Mouse (Mus musculus) embryonic facial prominence, embryonic 14.5 days (tissue): ENCODE data around the gene Bmpr1b. TPM values are rescaled to one million over a fixed set of nuclear protein-coding genes. Genes with fewer than 3 reads are reported as not detected.

Experiments used
- ATAC-seq: fragments of 200-750 bp; cut with Nextera tagmentation; 2 replicates; pipeline ENCODE4 v1.8.0; 2017; ENCODE audit warnings: low read depth, moderate number of reproducible peaks, moderate TSS enrichment
- DNase-seq: peaks from one replicate; pipeline ENCODE4 v3.0.0-alpha.2; 2015; ENCODE audit warnings: low spot score
- H3K27ac ChIP-seq: fragments of 300-500 bp; sonication (generic); replicated peaks from 2 replicates; pipeline ENCODE4 v1.5.1; 2014; ENCODE audit warnings: low read depth, mild to moderate bottlenecking, low read length, moderate library complexity
- H3K27me3 ChIP-seq: fragments of 300-500 bp; sonication (generic); replicated peaks from 2 replicates; pipeline ENCODE4 v1.6.1; 2014; ENCODE audit warnings: low read length; ENCODE audit not compliant: control insufficient read depth, insufficient read depth
- H3K36me3 ChIP-seq: fragments of 300-500 bp; sonication (generic); 2 replicates; pipeline ENCODE4 v1.6.1; 2014; ENCODE audit warnings: low read length, mixed read lengths; ENCODE audit not compliant: control insufficient read depth, insufficient read depth
- H3K4me1 ChIP-seq: fragments of 300-500 bp; sonication (generic); 2 replicates; pipeline ENCODE4 v1.6.1; 2014; ENCODE audit warnings: antibody characterized with exemption, low read length; ENCODE audit not compliant: control insufficient read depth, insufficient read depth
- H3K4me2 ChIP-seq: fragments of 300-500 bp; sonication (generic); 2 replicates; pipeline ENCODE4 v1.6.1; 2014; ENCODE audit warnings: low read depth, mild to moderate bottlenecking, low read length, moderate library complexity, mixed read lengths
- H3K4me3 ChIP-seq: fragments of 300-500 bp; sonication (generic); 2 replicates; pipeline ENCODE4 v1.5.1; 2014; ENCODE audit warnings: low read depth, mild to moderate bottlenecking, low read length
- H3K9ac ChIP-seq: fragments of 300-500 bp; sonication (generic); 2 replicates; pipeline ENCODE4 v1.6.1; 2014; ENCODE audit warnings: low read depth, mild to moderate bottlenecking, low read length, moderate library complexity, mixed read lengths
- H3K9me3 ChIP-seq: fragments of 300-500 bp; sonication (generic); 2 replicates; pipeline ENCODE4 v1.6.1; 2016; ENCODE audit warnings: low read length; ENCODE audit not compliant: control insufficient read depth
- WGBS: fragments of 180-500 bp; shearing (Covaris S2); extraction: QIAGEN DNeasy Blood & Tissue Kit; methylation state at CpG from one replicate; pipeline ENCODE4 v1.1.7; 2014; 5-methylcytosine and 5-hydroxymethylcytosine counted together
- polyA plus RNA-seq: library from polyadenylated mRNA; unstranded; fragments of >200 nt; fragmentation: Nextera tagmentation; extraction: Ambion mirVana; gene quantifications from 2 replicates; pipeline ENCODE4 v1.2.1, GENCODE M21; 2014

Bmpr1b gene
- polyA plus RNA-seq, 1 experiment from 2014 or later, result 7.1 TPM

- no peaks in the 10 kb centered on the region for H3K27me3 ChIP-seq
- no peaks in the 10 kb centered on the region for H3K36me3 ChIP-seq
- peak; percentile 31 for DNase-seq
- H3K9me3 ChIP-seq, result no peaks in the 10 kb centered on the region
- H3K4me2 ChIP-seq, result no peak overlapping the region
- whole genome bisulfite sequencing, result 51% methylated on average over 1 of the region's 1 CpGs
- no peak for ATAC-seq
- no peak overlapping the region for H3K27ac ChIP-seq
- no peak overlapping the region for H3K9ac ChIP-seq
- H3K4me1 ChIP-seq, result no peaks in the 10 kb centered on the region
- H3K4me3 ChIP-seq, result no peak overlapping the region
Observed at GRCm38 (mm10) chr3:141948506-141948905, 220.7 kb downstream of the Bmpr1b start.

- WGBS, result 45% methylated on average over 3 of the region's 3 CpGs
- peak; percentile 61 for DNase-seq
Observed at GRCm38 (mm10) chr3:141948096-141948495, 221.1 kb downstream of the Bmpr1b start.

GRCm38 (mm10) chr3:141946846-141947245 lies 222.4 kb downstream of the Bmpr1b start:
- Histone ChIP-seq H3K36me3 (no peaks in the 10 kb centered on the region), H3K4me1 (no peaks in the 10 kb centered on the region), H3K27ac (no peak overlapping the region), H3K27me3 (no peaks in the 10 kb centered on the region), H3K9me3 (no peaks in the 10 kb centered on the region), H3K9ac (no peak overlapping the region), H3K4me3 (no peak overlapping the region), H3K4me2 (no peak overlapping the region)
- ATAC-seq (no peak), DNase-seq (peak; percentile 64)
- 83% methylated on average over 2 of the region's 2 CpGs for WGBS

More at GRCm38 (mm10) chr3:141948096-141948495, 221.1 kb downstream of the Bmpr1b start:
- Histone ChIP-seq H3K9me3 (no peaks in the 10 kb centered on the region), H3K4me3 (no peak overlapping the region), H3K27ac (no peak overlapping the region), H3K27me3 (no peaks in the 10 kb centered on the region), H3K4me1 (no peaks in the 10 kb centered on the region), H3K36me3 (no peaks in the 10 kb centered on the region), H3K4me2 (no peak overlapping the region), H3K9ac (no peak overlapping the region)
- ATAC-seq, result no peak

- Histone ChIP-seq H3K36me3 (no peaks in the 10 kb centered on the region), H3K4me1 (no peaks in the 10 kb centered on the region), H3K9me3 (no peaks in the 10 kb centered on the region), H3K4me2 (no peak overlapping the region), H3K9ac (no peak overlapping the region), H3K27ac (no peak overlapping the region), H3K27me3 (0 out of 2 replicates have a peak, but pooled peaks cover 3% of the 10 kb centered on the region), H3K4me3 (no peak overlapping the region)
- 74% methylated on average over 3 of the region's 3 CpGs for WGBS
- peak; percentile 77; the same call in 1 of the 2 replicates for ATAC-seq
- DNase-seq, result peak; percentile 56
Observed at GRCm38 (mm10) chr3:141943317-141943742, 225.9 kb downstream of the Bmpr1b start.

GRCm38 (mm10) chr3:141940207-141940606 lies 229.0 kb downstream of the Bmpr1b start:
- H3K27me3 ChIP-seq, result peaks cover 3% of the 10 kb centered on the region; the same call in 1 of the 2 replicates
- no peak overlapping the region for H3K9ac ChIP-seq
- no peak overlapping the region for H3K27ac ChIP-seq
- no peaks in the 10 kb centered on the region for H3K9me3 ChIP-seq
- H3K4me3 ChIP-seq, result no peak overlapping the region
- no peaks in the 10 kb centered on the region for H3K36me3 ChIP-seq
- H3K4me1 ChIP-seq, result no peaks in the 10 kb centered on the region
- no peak overlapping the region for H3K4me2 ChIP-seq
- no peak for DNase-seq
- WGBS, result 75% methylated on average over 5 of the region's 5 CpGs
- ATAC-seq, result no peak

- Histone ChIP-seq H3K9me3 (no peaks in the 10 kb centered on the region), H3K9ac (no peak overlapping the region), H3K36me3 (no peaks in the 10 kb centered on the region), H3K4me2 (no peak overlapping the region), H3K4me3 (no peak overlapping the region), H3K4me1 (no peaks in the 10 kb centered on the region), H3K27ac (no peak overlapping the region), H3K27me3 (peaks cover 3% of the 10 kb centered on the region; the same call in 1 of the 2 replicates)
- WGBS, result 50% methylated on average over 16 of the region's 16 CpGs
- ATAC-seq, result peak; percentile 57; the same call in 1 of the 2 replicates
- DNase-seq, result peak; percentile 40
Observed at GRCm38 (mm10) chr3:141936594-141937272, 232.5 kb downstream of the Bmpr1b start.

- H3K4me3 ChIP-seq, result no peak overlapping the region
- H3K9me3 ChIP-seq, result no peaks in the 10 kb centered on the region
- no peaks in the 10 kb centered on the region for H3K36me3 ChIP-seq
- H3K27me3 ChIP-seq, result peaks cover 4% of the 10 kb centered on the region; the same call in 1 of the 2 replicates
- no peak overlapping the region for H3K4me2 ChIP-seq
- no peak overlapping the region for H3K27ac ChIP-seq
- no peak overlapping the region for H3K9ac ChIP-seq
- no peaks in the 10 kb centered on the region for H3K4me1 ChIP-seq
- no peak for ATAC-seq
- DNase-seq, result no peak
- 75% methylated on average over 3 of the region's 3 CpGs for WGBS
Observed at GRCm38 (mm10) chr3:141932956-141933355, 236.3 kb downstream of the Bmpr1b start.

GRCm38 (mm10) chr3:141931372-141932092 lies 237.7 kb downstream of the Bmpr1b start:
- Histone ChIP-seq H3K9me3 (no peaks in the 10 kb centered on the region), H3K9ac (0 out of 2 replicates have a peak overlapping the region, but pooled peaks have one; percentile 39), H3K4me2 (peak overlapping the region; percentile 34), H3K36me3 (no peaks in the 10 kb centered on the region), H3K4me1 (no peaks in the 10 kb centered on the region), H3K27me3 (peaks cover 8% of the 10 kb centered on the region; the same call in 1 of the 2 replicates), H3K4me3 (peak overlapping the region; percentile 1; the same call in 1 of the 2 replicates), H3K27ac (no peak overlapping the region)
- DNase-seq (peak; percentile 73), ATAC-seq (peak; percentile 80)
- WGBS, result 7% methylated on average over 10 of the region's 10 CpGs
